Mouse (Mus musculus): Measurements from ENCODE around the gene Nradd. TPM values are rescaled to one million over a fixed set of nuclear protein-coding genes. Genes with fewer than 3 reads are reported as not detected.

Nradd gene
- total RNA-seq, 2 experiments from 2014 or later = 2.1 to 2.6 TPM

DNA sequence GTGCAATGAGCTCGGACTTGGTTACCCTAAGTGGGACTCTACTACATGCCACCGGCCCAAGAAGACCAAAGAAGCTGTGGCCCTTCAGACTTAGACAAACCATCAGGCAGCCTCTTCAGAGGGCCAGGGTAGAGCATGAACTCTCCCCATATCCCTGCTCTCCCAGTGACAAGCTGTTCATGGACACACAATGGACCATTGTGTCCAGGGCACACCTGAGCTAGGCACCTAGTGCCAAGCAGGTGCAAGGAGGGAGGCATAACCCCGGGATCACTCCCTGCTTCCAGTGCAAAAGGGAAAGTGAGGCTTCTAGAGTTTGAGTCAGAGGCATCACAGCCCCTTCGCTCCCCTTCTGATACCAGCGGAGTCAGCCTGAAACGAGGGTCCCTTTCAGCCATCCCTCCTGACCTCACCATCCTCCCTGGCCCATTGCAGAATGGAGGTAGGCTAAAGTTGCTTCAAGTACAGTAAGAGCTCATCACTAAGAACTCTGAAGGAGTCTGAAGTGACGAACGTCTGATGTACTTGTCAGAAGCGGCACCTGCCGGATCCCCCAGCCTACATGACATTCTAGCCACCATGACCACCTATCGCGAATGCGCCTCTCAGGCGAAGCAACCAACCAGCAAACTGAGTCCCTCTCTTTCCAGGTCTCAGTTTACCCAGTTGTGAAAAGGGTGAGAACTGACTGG is 28.9 kb upstream of the Nradd start:
- DNase-seq (ENCODE audit: low spot score in 2 of 2) = no peak

DNA sequence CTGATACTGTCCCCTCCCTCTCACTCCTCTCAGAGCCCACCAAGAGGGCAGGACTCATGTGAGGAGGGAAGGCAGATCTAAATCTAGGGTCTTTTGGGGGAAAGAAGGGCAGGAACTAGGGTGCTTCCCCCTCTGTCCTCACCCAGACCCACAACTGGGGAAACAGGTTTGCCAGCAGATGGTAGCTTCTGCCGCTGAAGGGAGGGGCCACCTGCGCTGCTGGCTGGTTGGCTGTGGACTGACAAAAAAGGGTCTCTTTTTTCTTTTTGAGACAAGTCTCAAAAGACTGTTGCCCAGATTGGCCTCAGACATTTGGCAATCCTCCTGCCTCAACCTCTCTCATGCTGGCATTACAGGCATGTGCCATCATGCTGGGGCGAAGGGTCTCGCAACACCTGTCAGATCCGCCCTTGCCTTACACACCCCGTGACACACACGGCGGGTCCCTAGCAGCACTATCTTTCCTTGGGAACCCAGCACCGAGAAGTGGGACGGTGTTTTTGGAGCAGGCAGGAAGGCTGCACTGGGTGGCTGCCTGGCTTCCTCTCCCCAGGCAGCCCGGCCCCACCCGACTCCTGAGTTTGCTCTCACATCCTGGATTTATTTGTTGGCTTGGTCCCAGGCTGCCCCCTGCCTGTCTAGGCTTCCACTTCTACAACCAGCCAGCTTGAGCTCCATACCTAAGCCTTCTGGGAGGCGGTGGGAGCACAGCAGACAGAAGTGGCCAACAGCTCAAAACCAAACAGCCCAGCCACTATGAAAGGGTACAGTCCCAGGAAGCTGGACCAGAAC is 27.9 kb upstream of the Nradd start:
- no peak for DNase-seq (ENCODE audit: low spot score in 2 of 2)

DNA sequence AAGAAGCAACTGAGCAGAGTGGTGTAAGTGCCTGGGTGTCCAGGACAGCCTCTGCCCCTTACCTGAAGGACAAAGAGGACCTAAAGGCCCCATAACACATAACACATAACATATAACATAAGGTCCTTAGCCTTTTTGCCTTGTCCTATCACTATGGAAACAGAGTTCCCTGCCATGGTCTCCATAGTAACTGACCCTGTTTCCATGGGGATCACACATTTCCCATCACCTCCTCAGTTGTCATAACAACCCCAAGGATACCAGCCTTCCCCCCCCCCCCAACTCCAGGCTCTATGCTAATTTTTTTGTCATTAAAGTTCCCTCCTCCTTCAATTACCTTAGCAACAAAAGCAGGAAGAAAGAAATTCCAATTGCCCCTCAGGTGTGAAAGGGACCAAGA is 25.5 kb upstream of the Nradd start:
- DNase-seq (ENCODE audit: low spot score in 2 of 2) = no peak

DNA sequence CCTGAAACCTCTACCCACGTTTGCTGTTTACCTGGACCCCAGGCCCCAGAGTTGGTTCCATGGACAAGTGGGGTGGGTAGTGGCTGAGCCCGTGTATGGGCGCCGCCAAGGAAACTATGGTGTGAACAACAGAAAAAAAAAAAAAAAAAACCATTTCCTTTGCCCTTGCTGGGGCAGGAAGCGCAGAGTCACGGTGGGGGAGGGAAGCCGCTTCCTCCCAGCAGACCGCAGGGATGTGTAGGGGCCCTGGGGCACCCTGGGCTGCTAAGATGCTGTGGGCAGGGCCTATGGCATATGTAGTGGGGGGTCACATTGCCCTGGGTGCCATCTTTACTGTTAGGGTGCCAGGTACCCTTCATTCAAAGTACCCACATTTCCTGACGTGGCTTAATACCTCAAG is 21.0 kb upstream of the Nradd start:
- DNase-seq (ENCODE audit: low spot score in 2 of 2) = no peak

DNA sequence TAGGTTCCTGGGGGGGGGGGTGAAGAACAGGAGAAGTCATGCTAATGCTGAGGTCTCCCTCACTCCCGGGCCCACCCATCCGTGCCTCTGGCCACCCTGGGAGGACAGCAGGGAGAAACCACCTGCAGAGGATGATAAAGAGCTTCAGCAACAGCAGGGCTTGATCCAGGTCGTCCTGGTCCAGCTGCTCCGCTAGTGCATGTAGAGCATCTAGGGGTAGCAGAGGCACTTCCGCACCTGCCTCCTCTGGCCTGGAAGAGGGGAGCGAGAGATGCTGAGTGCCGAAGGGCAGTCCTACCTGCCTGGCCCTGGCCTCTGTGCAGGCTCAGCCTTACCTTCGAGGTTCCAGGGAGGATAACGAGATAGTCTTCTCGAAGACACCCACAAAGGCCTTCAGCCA is 20.0 kb upstream of the Nradd start:
- no peak for DNase-seq (ENCODE audit: low spot score in 2 of 2)

DNA sequence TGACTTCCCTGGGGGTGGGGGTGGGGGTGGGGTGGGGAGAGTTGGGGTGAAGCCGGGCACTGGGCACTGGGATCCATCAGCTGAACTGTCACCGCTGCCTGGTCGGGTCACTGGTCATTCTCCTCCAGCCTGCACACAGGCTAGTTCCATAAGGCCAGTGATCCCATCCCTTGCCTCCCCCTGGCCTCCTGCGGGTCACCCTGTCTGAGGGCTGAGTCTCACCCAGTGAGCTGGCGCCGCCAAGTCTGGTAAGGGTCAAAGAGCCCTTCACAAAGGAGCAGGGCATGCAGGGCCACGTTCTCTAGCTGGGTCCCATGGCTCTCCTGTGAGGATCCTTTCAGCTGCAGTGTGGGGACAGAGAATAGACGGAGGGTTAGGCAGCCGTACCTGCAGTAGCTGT is 19.5 kb upstream of the Nradd start:
- no peak for DNase-seq (ENCODE audit: low spot score in 2 of 2)

DNA sequence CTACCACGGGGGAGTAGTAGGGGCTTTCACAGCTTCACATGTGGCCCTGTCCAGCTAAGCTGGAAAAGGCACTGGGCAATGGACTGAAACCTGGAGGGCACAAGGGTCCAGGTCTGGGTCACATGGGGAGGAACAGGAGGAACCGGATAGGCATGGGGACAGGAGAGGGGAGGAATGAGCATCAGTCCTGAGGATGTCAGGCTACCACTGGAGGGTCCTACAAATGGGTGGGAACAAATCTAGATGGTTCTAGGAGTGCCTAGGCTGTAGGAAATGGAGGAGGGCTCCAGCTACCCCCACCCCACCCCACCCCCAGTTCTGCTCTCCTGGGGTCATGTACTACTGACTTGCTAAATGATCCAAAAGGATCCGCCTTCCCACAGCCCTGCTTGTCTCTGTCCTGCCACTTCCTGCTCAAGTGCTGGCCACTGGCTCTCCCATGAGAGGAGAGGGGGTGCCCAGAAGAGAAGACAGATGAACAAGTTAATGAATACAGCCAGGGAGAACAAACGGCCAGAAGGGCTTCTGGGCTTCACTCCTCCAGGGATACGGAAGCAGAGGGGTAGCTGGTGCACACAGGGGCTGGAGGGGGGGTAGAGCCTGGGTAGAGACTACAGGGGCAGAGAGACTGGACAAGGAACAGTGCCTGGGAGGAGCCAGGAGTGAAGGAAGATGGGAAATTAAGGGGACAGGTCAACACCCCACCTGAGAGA is 18.7 kb upstream of the Nradd start:
- DNase-seq (ENCODE audit: low spot score in 2 of 2) = no peak

DNA sequence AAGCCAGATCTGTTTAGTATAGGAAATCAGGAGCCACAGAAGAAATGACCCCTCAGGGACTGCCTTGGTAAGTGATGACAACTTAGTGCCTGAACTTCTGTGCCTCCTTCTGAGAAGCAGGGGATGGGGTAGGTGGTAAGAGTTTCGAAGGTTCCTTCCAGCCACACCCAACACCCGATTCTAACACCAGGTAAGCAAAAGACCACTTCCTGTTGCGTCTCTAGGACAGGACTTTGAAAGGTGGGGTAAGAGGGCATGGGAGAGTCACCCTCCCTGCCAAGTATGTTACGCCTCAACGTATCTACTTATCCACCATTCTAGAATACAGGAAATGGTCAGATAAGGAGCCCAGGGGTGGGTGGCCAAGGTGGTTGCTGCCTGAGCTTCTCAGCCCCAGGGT is 16.8 kb upstream of the Nradd start:
- no peak for DNase-seq (ENCODE audit: low spot score in 2 of 2)

DNA sequence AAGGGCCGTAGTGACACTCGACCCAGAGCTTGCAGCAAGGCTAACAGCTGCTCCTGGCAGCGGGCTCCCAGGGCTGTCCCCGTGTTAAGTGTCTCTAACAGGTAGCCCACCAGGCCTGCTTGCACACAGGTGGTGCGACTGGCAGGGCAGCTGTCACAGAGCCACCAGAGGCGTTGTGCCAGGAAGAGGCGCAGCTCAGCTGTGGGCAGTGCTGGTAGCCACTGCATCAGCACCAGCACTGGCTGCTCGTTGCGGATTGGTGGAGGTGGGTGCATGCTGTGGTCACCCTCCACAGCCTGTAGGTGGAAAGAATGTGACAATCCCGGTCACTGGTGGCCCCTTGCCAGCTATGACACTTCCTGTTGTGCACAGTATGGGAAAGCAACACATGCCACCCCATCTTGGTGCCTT is 14.4 kb upstream of the Nradd start:
- DNase-seq (ENCODE audit: low spot score in 2 of 2) = no peak

DNA sequence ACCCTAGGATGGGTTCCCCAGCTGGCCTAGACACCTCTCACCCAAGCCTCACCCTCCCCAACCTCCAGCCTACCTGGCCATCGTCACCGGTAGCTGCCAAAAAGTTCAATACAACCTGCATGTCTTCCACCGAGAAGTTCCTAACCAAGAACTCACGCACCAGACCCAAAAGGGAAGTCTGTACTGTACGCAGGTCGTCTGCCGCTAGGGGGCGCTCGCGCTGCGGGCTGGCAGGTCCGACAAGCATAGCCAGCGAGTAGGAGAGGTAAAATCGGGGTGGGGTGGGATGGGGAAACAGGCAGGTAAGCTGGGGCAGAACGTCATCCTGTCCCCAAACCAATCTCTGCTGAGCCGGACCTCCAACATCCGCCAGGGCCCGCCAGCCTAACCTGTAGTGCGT is 11.0 kb upstream of the Nradd start:
- peak; percentile 91 to 92 for DNase-seq (ENCODE audit: low spot score in 2 of 2)

DNA sequence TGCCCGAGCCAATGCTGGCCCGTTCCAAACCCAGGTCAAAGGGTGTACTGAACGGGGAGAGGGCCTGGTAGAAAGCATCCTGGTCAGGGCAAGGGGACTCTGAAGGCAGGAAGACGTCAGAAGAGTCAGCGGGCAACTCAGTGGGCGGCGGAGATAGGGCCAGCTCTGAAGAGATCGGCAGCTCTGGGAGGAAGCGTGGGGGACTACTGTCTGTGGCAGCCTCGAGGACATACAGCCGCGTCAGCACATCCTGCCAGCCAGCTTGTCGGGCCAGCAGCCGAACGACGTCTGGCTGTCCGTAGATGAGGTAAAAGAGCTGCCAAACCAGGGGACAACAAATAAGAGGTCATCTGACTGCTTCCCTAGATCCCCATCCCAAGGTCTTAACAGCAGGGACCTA is 9.6 kb upstream of the Nradd start:
- no peak for DNase-seq (ENCODE audit: low spot score in 2 of 2)

DNA sequence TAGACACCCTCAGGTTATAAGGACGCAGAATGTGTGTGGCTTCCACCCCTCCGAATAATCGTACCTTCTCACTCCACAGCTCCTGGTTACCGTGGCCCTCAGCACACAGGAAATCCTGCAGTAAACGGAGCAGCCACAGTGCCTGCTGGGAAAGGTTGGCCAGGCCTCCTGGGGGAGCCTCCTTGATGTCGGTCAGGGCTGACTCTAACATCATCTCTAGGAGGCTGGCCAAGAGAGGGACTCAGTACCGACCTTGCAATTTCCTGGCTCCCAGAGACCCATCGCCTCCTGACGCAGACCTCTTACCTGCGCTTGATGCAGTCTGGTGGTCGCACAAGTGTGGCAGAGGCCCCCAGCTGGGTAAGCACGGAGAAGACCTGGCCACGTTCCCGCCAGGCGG is 8.4 kb upstream of the Nradd start:
- no peak for DNase-seq (ENCODE audit: low spot score in 2 of 2)

DNA sequence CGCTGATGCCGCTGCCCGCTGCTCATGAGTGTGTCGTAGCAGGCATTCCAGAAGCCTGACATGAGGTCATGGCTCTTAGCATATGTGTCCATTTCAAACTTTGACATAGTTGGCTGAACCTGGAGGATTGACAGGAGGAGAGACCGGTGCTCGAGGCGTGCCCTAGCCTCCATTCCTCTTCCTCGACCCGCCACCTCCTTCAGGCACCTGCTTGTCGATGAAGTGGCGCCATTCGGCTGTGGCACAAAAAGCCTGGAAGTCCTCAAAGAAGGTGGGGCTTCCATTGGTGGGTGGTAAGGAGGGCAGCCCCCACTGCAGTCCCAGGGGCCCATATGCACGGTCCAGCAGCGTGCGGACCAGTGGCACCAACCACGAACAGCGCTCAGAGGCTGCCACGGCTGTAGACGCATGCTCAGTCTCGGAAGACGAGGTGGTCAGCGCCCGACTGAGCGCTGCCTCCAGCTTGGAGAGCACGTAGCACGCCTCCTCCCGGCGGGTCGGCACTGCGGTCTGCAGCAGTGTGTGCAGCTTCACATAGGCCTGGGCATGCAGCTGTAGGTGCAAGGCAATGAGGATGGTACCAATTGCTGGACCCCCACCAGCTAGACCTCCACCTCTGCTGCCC is 7.5 kb upstream of the Nradd start:
- DNase-seq (ENCODE audit: low spot score in 2 of 2) = no peak

DNA sequence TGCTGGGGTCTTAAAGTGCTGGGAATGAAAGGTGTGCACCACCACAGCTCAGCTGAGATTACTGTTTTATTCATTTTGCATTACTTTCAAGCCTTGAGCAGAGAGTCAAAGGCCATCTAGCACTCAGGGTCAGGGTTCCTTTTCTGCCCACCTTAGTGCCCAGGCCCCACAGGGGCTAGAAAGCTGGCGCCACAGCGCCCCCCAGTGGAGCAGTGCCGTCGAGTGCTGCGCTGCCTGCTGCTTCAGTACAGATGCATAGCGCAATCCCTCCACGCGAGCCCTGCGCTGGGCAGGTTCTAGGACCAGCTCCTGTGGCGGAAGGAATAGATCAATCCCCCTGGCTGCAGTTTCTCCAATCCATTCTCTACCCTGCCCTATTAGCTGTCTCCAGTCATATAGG is 6.9 kb upstream of the Nradd start:
- peak; percentile 66 to 78 for DNase-seq (ENCODE audit: low spot score in 2 of 2)

DNA sequence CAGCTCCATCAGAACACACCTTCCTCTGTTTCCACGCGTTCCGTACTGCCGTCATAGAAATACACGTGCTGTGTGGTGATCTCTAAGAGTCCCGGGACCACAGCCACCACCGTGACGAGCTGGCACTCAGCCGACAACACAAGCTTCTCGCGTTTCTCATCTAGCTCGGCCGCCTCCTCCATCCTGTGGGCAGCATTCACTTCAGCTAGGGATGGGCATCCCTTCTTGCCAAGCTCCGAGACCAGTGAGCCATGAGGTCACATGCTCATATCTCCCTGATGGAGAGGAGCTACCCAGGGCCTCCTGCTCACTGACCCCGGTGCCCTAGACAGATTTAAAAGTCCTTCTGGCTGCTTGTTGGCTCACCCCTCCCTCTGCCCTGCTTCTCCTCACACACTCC is 5.9 kb upstream of the Nradd start:
- no peak for DNase-seq (ENCODE audit: low spot score in 2 of 2)

DNA sequence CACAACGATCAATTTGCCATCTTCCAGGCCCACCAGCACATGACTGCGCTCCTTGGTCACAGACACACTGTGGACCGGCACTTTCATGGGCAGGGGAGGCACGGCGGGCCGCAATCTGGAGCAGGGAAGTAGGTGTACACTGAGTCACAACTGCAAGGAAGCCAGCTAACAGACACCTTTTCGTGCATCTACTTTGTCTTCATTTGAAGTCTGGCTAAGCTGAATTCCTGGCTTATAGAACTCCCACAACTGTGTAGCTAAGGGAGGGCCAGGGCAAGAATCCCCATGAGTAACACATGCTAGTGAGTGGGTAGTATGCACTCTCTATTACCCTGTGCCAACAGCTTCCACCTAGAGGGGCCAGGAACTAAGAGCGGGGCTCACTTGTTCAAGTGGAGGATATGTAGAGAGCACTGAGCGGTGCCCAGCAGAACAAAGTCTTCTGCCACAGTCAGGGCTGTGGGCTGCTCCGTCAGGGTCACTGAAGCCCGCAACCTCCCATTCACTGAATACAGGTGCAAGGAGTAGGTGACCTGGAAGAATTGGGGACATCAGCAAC is 1.2 kb upstream of the Nradd start:
- no peak for DNase-seq (ENCODE audit: low spot score in 2 of 2)

DNA sequence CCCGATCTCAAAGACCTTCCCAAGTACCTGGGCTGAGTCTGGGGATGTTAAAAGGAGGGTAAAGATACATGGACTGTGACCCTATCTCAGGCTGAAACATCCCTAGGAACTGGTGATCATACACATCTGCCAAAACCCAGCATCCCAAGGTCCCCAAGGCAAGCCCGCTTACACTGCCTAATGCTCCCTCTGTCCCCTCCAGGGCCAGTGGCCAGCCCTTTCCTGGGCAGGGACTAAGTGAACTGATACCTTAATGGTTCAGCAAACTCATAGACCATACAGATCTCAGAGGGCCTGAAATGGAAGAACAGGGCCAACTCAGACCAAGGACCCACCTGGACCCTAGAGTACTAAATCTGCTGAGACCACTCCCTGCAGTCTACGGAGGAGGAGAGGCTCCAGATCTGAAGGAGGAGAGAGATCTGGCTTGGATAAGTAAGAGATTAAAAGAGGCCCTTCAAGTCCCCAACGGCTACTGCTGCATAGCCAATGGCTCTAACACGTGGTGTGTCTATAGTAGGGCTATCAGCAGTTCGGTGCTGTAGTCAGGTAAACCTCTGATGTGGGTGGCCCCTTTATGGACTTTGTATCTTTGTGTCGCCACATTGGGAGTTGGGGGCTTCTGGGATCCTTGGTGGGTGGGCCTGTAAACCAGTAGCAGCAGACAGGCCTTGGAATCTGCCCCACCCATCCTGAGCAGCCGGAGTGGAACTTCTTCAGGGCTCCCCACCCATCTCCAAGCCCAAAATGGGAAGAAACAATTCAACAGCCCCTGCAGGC is 646 bp downstream of the Nradd start:
- DNase-seq (ENCODE audit: low spot score in 2 of 2) = no peak

DNA sequence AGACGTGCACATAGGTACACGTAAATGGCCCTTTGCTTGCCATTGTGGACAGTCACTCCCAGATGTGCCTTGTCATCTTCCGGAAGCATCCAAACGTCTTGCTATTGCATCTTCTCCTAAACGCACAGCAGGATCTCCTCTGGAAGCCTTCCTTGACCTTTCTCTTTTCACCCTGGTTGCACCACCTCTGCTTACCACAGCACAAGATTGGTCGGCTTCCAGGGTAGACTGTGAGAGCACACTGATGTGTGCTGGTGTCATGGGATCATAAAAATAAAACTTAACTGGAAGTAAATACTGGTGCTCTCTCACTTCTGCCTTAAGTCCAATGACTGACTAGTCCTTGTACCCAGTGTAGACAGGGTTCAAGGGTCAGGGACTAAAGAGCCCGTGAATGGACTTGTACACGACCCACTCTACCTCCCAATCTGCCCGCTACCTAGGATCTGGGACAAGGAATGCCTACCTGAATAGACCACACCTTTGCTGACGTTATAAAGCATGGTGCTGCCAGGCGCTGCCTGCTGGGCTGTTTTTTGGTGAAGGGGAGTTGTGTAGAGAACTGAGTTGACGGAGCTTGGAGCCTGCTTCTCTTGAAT is 1.5 kb downstream of the Nradd start:
- no peak for DNase-seq (ENCODE audit: low spot score in 2 of 2)

DNA sequence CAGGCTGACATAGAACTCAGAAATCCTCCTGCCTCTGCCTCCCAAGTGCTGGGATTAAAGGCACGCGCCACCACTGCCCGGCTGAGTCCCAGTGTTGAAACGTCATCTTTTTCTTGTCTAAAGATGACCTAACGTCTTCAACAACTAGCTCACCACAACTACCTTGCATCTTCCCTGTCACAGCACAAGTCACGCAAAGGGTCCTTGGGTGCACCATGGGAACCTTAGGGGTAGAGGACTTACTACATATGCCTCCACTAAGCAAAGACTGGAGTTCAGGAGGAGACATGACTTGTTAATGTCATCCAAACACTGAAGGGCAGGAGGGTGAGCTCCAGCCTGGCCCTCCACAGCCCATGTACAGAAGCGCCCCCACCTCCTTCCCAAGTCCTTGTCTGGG is 3.6 kb downstream of the Nradd start:
- DNase-seq (ENCODE audit: low spot score in 2 of 2) = no peak

DNA sequence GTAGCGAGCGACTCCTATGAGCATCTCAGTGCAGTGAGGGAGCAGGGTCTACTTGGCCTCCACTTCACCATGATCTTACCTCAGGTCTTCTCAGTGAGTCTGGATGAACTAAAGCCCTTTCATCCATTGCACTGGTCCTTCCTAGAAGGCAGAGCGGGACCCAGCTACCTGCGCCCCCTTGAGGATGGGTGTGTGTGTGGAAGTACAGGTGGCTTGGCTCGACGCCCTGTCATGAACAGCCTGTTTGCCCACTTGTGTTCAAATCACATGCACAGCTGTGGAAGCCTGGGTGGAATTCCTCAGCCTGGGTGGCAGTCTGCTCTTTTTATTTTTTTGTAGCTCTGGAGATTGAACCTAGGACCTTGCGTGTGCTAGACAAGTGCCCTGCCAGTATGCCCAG is 4.1 kb downstream of the Nradd start:
- no peak for DNase-seq (ENCODE audit: low spot score in 2 of 2)
